Mouse (Mus musculus): Measurements from ENCODE around the gene Abr. TPM values are rescaled to one million over a fixed set of nuclear protein-coding genes. Genes with fewer than 3 reads are reported as not detected.

Gene Abr
- total and polyA plus RNA-seq, 3 experiments, result 3.8 to 8.8 TPM; not detected in 1

- Histone ChIP-seq H3K27me3 (ENCODE audit: control insufficient read depth in 1 of 2, insufficient read depth in 2 of 2, low read length in 2 of 2) (peaks cover 2 to 9% of the 10 kb centered on the region in 2 experiments; a peak in 3 of 4 replicates), H3K79me2 (ENCODE audit: control insufficient read depth, insufficient read depth, low read length, poor library complexity) (no peaks in the 10 kb centered on the region), H3K9ac (ENCODE audit: control insufficient read depth, low read depth, low read length, poor library complexity, severe bottlenecking) (no peak overlapping the region), H3K4me3 (ENCODE audit: control insufficient read depth in 1 of 2, insufficient read depth in 1 of 2, low read depth in 2 of 2, low read length in 2 of 2) (no peak overlapping the region), H3K27ac (ENCODE audit: control insufficient read depth, low read depth, low read length) (no peak overlapping the region), H3K4me1 (ENCODE audit: control insufficient read depth in 1 of 2, insufficient read depth in 2 of 2, low read length in 2 of 2) (no peaks in the 10 kb centered on the region), H3K9me3 (replicated peaks; ENCODE audit: insufficient read depth, low read length) (no peaks in the 10 kb centered on the region), H3K36me3 (ENCODE audit: control insufficient read depth in 1 of 2, insufficient read depth in 2 of 2, low read length in 2 of 2) (no peaks in the 10 kb centered on the region)
- TF ChIP-seq TBP (IDR thresholded peaks at IDR 0.05; ENCODE audit: low read depth, low read length), result no peak
- no peak for TF ChIP-seq MAZ (IDR thresholded peaks at IDR 0.05; ENCODE audit: low read depth, low read length)
- no peak for TF ChIP-seq ZMIZ1 (IDR thresholded peaks at IDR 0.05; ENCODE audit: low read depth, low read length)
- TF ChIP-seq SMC3 (IDR thresholded peaks at IDR 0.05; ENCODE audit: low read depth, low read length), result no peak
- no peak for TF ChIP-seq RCOR1 (IDR thresholded peaks at IDR 0.05; ENCODE audit: low read depth, low read length)
- TF ChIP-seq MAFK (IDR thresholded peaks at IDR 0.05; ENCODE audit: borderline replicate concordance, low read depth, low read length), result no peak
- TF ChIP-seq ELF1 (IDR thresholded peaks at IDR 0.05; ENCODE audit: low read depth, low read length), result no peak
- TF ChIP-seq GABPA (IDR thresholded peaks at IDR 0.05; ENCODE audit: low read depth, low read length), result no peak
- TF ChIP-seq ZC3H11A (IDR thresholded peaks at IDR 0.05; ENCODE audit: low read depth, low read length), result no peak
- TF ChIP-seq MXI1 (IDR thresholded peaks at IDR 0.05; ENCODE audit: low read depth, low read length), result no peak
- no peak for TF ChIP-seq CHD2 (IDR thresholded peaks at IDR 0.05; ENCODE audit: low read length)
- TF ChIP-seq MAX (IDR thresholded peaks at IDR 0.05; ENCODE audit: low read length), result no peak
- no peak for TF ChIP-seq RAD21 (IDR thresholded peaks at IDR 0.05; ENCODE audit: low read depth, low read length)
- no peak for TF ChIP-seq MYC (IDR thresholded peaks at IDR 0.05; ENCODE audit: low read depth, low read length)
- no peak for TF ChIP-seq JUND (IDR thresholded peaks at IDR 0.05; ENCODE audit: low read depth, low read length)
- no peak for TF ChIP-seq HCFC1 (IDR thresholded peaks at IDR 0.05; ENCODE audit: low read depth, low read length)
- TF ChIP-seq POLR2AphosphoS2 (IDR thresholded peaks at IDR 0.05; ENCODE audit: low read length), result no peak
- TF ChIP-seq POLR2A (IDR thresholded peaks at IDR 0.05; ENCODE audit: control insufficient read depth in 1 of 2, insufficient read depth in 1 of 2, low read depth in 1 of 2, low read length in 2 of 2, poor library complexity in 1 of 2), result no peak
- no peak for DNase-seq (ENCODE audit: low read depth, low spot score)
Measured at GRCm38 (mm10) chr11:76645036-76645435, 22.9 kb upstream of the Abr start.

- H3K36me3 ChIP-seq (ENCODE audit: control insufficient read depth in 1 of 2, insufficient read depth in 2 of 2, low read length in 2 of 2), result no peaks in the 10 kb centered on the region
- DNase-seq (ENCODE audit: low read depth, low spot score), result no peak
- no peaks in the 10 kb centered on the region for H3K79me2 ChIP-seq (ENCODE audit: control insufficient read depth, insufficient read depth, low read length, poor library complexity)
- no peak overlapping the region for H3K27ac ChIP-seq (ENCODE audit: control insufficient read depth, low read depth, low read length)
- no peak overlapping the region for H3K4me3 ChIP-seq (ENCODE audit: control insufficient read depth in 1 of 2, insufficient read depth in 1 of 2, low read depth in 2 of 2, low read length in 2 of 2)
- no peaks in the 10 kb centered on the region for H3K4me1 ChIP-seq (ENCODE audit: control insufficient read depth in 1 of 2, insufficient read depth in 2 of 2, low read length in 2 of 2)
- TF ChIP-seq MAZ (IDR thresholded peaks at IDR 0.05; ENCODE audit: low read depth, low read length) (no peak), MAFK (IDR thresholded peaks at IDR 0.05; ENCODE audit: borderline replicate concordance, low read depth, low read length) (no peak), MXI1 (IDR thresholded peaks at IDR 0.05; ENCODE audit: low read depth, low read length) (no peak), POLR2A (IDR thresholded peaks at IDR 0.05; ENCODE audit: control insufficient read depth in 1 of 2, insufficient read depth in 1 of 2, low read depth in 1 of 2, low read length in 2 of 2, poor library complexity in 1 of 2) (no peak), SMC3 (IDR thresholded peaks at IDR 0.05; ENCODE audit: low read depth, low read length) (no peak), CHD1 (IDR thresholded peaks at IDR 0.05; ENCODE audit: low read depth, low read length) (no peak), MYC (IDR thresholded peaks at IDR 0.05; ENCODE audit: low read depth, low read length) (no peak), MEF2A (IDR thresholded peaks at IDR 0.05; ENCODE audit: extremely low read depth, insufficient replicate concordance, low read depth, low read length, poor library complexity, severe bottlenecking) (no peak), USF2 (IDR thresholded peaks at IDR 0.05; ENCODE audit: borderline replicate concordance in 1 of 2, insufficient read depth in 1 of 2, low read depth in 1 of 2, low read length in 2 of 2) (no peak), ZNF384 (IDR thresholded peaks at IDR 0.05; ENCODE audit: low read depth, low read length) (no peak), CTCF (IDR thresholded peaks at IDR 0.05 in 2 of 3, conservative IDR thresholded peaks at IDR 0.05 in 1 of 3; ENCODE audit: control insufficient read depth in 1 of 3, insufficient read depth in 1 of 3, low read depth in 2 of 3, low read length in 3 of 3, poor library complexity in 1 of 3, severe bottlenecking in 1 of 3) (no peak)
- no peaks in the 10 kb centered on the region for H3K9me3 ChIP-seq (replicated peaks; ENCODE audit: insufficient read depth, low read length)
- H3K27me3 ChIP-seq (ENCODE audit: control insufficient read depth in 1 of 2, insufficient read depth in 2 of 2, low read length in 2 of 2), result peaks cover 2 to 11% of the 10 kb centered on the region in 2 experiments; a peak in 3 of 4 replicates
- H3K9ac ChIP-seq (ENCODE audit: control insufficient read depth, low read depth, low read length, poor library complexity, severe bottlenecking), result no peak overlapping the region
Measured at GRCm38 (mm10) chr11:76644257-76644656, 22.1 kb upstream of the Abr start.

All from MEL (cell line).